Mouse (Mus musculus) embryo, embryonic 10 days (tissue): ENCODE measurements around the gene Mettl7a2.
"Not testable (repeated sequence)": the region's sequence is repeated elsewhere in the genome, so short reads cannot be mapped to it uniquely, and the experiment has no call there.

ENCODE experiments used
- DNase-seq: peaks from one replicate; pipeline ENCODE4 v3.0.0-alpha.2; 2015; ENCODE audit warnings: low spot score

The Mettl7a2 gene

GRCm38 (mm10) chr15:100352711-100353250, at the start of gene Mettl7a2, which contains the start of gene Methig1:
Gene Mettl7a2, plus strand, starts transcription at chr15:100353200.
Gene Methig1, plus strand, starts transcription at chr15:100353149.
- DNase-seq = no peak

- no peak for DNase-seq
Measured at GRCm38 (mm10) chr15:100303428-100304018, 49.5 kb upstream of the Mettl7a2 start.

- peak; percentile 80 for DNase-seq
Measured at GRCm38 (mm10) chr15:100304019-100304991, 48.7 kb upstream of the Mettl7a2 start, which contains the start of gene Mettl7a1. Gene Mettl7a1, plus strand, starts transcription at chr15:100304140.

- no peak for DNase-seq
Measured at GRCm38 (mm10) chr15:100306201-100306600, 46.8 kb upstream of the Mettl7a2 start.

- DNase-seq = peak; percentile 79
Measured at GRCm38 (mm10) chr15:100307438-100308096, 45.4 kb upstream of the Mettl7a2 start.

- DNase-seq = no peak
Measured at GRCm38 (mm10) chr15:100312346-100312745, 40.7 kb upstream of the Mettl7a2 start.

- no peak for DNase-seq
Measured at GRCm38 (mm10) chr15:100314448-100315145, 38.4 kb upstream of the Mettl7a2 start.

GRCm38 (mm10) chr15:100318014-100318671, 34.9 kb upstream of the Mettl7a2 start:
- not testable (repeated sequence) for DNase-seq

GRCm38 (mm10) chr15:100319884-100320283, 33.1 kb upstream of the Mettl7a2 start:
- DNase-seq = no peak

- no peak for DNase-seq
Measured at GRCm38 (mm10) chr15:100320295-100320905, 32.6 kb upstream of the Mettl7a2 start.

GRCm38 (mm10) chr15:100321134-100321533, 31.9 kb upstream of the Mettl7a2 start:
- DNase-seq = peak; percentile 34

GRCm38 (mm10) chr15:100324021-100324591, 28.9 kb upstream of the Mettl7a2 start:
- no peak for DNase-seq

- DNase-seq = no peak
Measured at GRCm38 (mm10) chr15:100325235-100325634, 27.8 kb upstream of the Mettl7a2 start.

GRCm38 (mm10) chr15:100328089-100328488, 24.9 kb upstream of the Mettl7a2 start:
- not testable (repeated sequence) for DNase-seq

GRCm38 (mm10) chr15:100329336-100329735, 23.7 kb upstream of the Mettl7a2 start:
- not testable (repeated sequence) for DNase-seq

GRCm38 (mm10) chr15:100330739-100331138, 22.3 kb upstream of the Mettl7a2 start:
- no peak for DNase-seq

GRCm38 (mm10) chr15:100332077-100332961, 20.7 kb upstream of the Mettl7a2 start:
- not testable (repeated sequence) for DNase-seq

GRCm38 (mm10) chr15:100334629-100335028, 18.4 kb upstream of the Mettl7a2 start, which contains the start of gene Mettl7a3:
Gene Mettl7a3, plus strand, starts transcription at chr15:100334929.
- DNase-seq = no peak

- not testable (repeated sequence) for DNase-seq
Measured at GRCm38 (mm10) chr15:100337328-100337727, 15.7 kb upstream of the Mettl7a2 start.
